Mouse (Mus musculus): ENCODE data around the gene Cdc42bpa. TPM values are rescaled to one million over a fixed set of nuclear protein-coding genes. Genes with fewer than 3 reads are reported as not detected.

Cdc42bpa gene
- polyA plus RNA-seq, 2 experiments: 8.1 to 9.1 TPM

DNA sequence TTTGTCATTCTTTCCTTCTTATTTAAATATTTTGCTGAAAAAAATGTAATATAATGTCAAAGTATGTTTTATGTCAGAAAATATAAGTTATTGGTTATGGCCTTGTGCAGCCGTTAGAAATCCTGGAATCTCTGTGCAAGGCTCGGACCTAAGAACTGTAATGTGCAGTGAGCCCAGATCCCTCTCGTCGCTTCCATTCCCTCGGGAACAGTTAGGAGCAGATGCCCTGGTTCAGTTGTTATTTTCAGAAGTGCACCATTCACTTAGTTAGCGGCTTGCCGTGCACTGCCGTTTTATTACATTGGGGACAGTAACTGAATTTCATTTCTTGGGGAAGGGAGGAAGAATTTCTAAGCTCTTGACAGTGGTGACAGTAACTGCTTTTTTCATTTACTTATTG is 158.0 kb downstream of the Cdc42bpa start:
- Histone ChIP-seq H3K9ac (replicated peaks) (no peak overlapping the region), H3K4me2 (ENCODE audit: low read depth) (no peak overlapping the region), H3K9me3 (ENCODE audit: control insufficient read depth, low read length) (no peaks in the 10 kb centered on the region), H3K27ac (no peak overlapping the region), H3K4me3 (ENCODE audit: insufficient read depth in 1 of 2, low read depth in 2 of 2, low read length in 2 of 2) (no peak overlapping the region), H3K36me3 (replicated peaks; ENCODE audit: control insufficient read depth, insufficient read depth, low read depth) (peaks cover 2% of the 10 kb centered on the region; the same call in 1 of the 2 replicates), H3K4me1 (replicated peaks; ENCODE audit: control insufficient read depth in 2 of 2, insufficient read depth in 2 of 2, low read length in 1 of 2) (no peaks in the 10 kb centered on the region), H3K27me3 (ENCODE audit: control insufficient read depth, insufficient read depth, low read length) (no peaks in the 10 kb centered on the region)
- TF ChIP-seq EP300 (IDR thresholded peaks at IDR 0.05; ENCODE audit: low read depth) (no peak), CTCF (IDR thresholded peaks at IDR 0.05; ENCODE audit: low read depth) (no peak)
- 90% methylated on average over 8 of the region's 8 CpGs for WGBS (ENCODE audit: insufficient replicate concordance)
- ATAC-seq (ENCODE audit: insufficient read depth): no peak
- DNase-seq (ENCODE audit: low read depth in 3 of 3, low spot score in 3 of 3): no peak

- DNase-seq (ENCODE audit: low read depth in 3 of 3, low spot score in 3 of 3): no peak
- no peaks in the 10 kb centered on the region for H3K9me3 ChIP-seq (ENCODE audit: control insufficient read depth, low read length)
- no peak for ATAC-seq (ENCODE audit: insufficient read depth)
Observed at GRCm38 (mm10) chr1:180128077-180128792, 168.0 kb downstream of the Cdc42bpa start.

DNA sequence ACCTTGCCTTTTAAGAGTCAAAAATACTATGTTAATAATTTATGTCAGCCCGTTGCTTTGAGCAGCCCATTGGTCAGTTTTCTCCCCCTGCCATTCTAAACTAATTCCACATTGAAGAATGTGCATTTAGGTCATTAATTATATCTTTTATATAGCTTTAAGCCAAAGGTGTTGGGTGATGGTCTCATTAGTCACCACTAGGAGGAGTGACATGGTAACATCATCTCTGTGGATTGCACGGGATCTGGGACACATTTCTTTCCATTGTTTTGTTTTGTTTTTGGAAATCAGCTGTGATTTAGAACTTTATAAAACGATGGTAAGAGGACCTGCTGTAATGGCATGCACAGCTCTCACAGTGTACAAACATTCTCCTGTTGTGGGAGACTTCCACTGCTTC is 171.1 kb downstream of the Cdc42bpa start:
- H3K4me3 ChIP-seq (ENCODE audit: insufficient read depth in 1 of 2, low read depth in 2 of 2, low read length in 2 of 2): no peak overlapping the region
- no peaks in the 10 kb centered on the region for H3K36me3 ChIP-seq (replicated peaks; ENCODE audit: control insufficient read depth, insufficient read depth, low read depth)
- H3K9me3 ChIP-seq (ENCODE audit: control insufficient read depth, low read length): no peaks in the 10 kb centered on the region
- H3K9ac ChIP-seq (replicated peaks): no peak overlapping the region
- H3K4me2 ChIP-seq (ENCODE audit: low read depth): no peak overlapping the region
- H3K27ac ChIP-seq: no peak overlapping the region
- H3K4me1 ChIP-seq (replicated peaks; ENCODE audit: control insufficient read depth in 2 of 2, insufficient read depth in 2 of 2, low read length in 1 of 2): no peaks in the 10 kb centered on the region
- no peak for ATAC-seq (ENCODE audit: insufficient read depth)
- 52% methylated on average over 3 of the region's 3 CpGs for WGBS (ENCODE audit: insufficient replicate concordance)
- no peaks in the 10 kb centered on the region for H3K27me3 ChIP-seq (ENCODE audit: control insufficient read depth, insufficient read depth, low read length)
- no peak for DNase-seq (ENCODE audit: low read depth in 3 of 3, low spot score in 3 of 3)
- TF ChIP-seq CTCF (IDR thresholded peaks at IDR 0.05; ENCODE audit: low read depth) (peak; percentile 45; the same call in 1 of the 2 replicates), EP300 (IDR thresholded peaks at IDR 0.05; ENCODE audit: low read depth) (no peak)

More at GRCm38 (mm10) chr1:180128077-180128792, 168.0 kb downstream of the Cdc42bpa start:
- H3K4me1 ChIP-seq (replicated peaks; ENCODE audit: control insufficient read depth in 2 of 2, insufficient read depth in 2 of 2, low read length in 1 of 2): no peaks in the 10 kb centered on the region
- no peak overlapping the region for H3K27ac ChIP-seq
- 89% methylated on average over 5 of the region's 5 CpGs for WGBS (ENCODE audit: insufficient replicate concordance)
- H3K36me3 ChIP-seq (replicated peaks; ENCODE audit: control insufficient read depth, insufficient read depth, low read depth): no peaks in the 10 kb centered on the region
- no peak overlapping the region for H3K9ac ChIP-seq (replicated peaks)
- H3K27me3 ChIP-seq (ENCODE audit: control insufficient read depth, insufficient read depth, low read length): no peaks in the 10 kb centered on the region
- no peak for TF ChIP-seq EP300 (IDR thresholded peaks at IDR 0.05; ENCODE audit: low read depth)
- no peak for TF ChIP-seq CTCF (IDR thresholded peaks at IDR 0.05; ENCODE audit: low read depth)
- no peak overlapping the region for H3K4me2 ChIP-seq (ENCODE audit: low read depth)
- H3K4me3 ChIP-seq (ENCODE audit: insufficient read depth in 1 of 2, low read depth in 2 of 2, low read length in 2 of 2): no peak overlapping the region

DNA sequence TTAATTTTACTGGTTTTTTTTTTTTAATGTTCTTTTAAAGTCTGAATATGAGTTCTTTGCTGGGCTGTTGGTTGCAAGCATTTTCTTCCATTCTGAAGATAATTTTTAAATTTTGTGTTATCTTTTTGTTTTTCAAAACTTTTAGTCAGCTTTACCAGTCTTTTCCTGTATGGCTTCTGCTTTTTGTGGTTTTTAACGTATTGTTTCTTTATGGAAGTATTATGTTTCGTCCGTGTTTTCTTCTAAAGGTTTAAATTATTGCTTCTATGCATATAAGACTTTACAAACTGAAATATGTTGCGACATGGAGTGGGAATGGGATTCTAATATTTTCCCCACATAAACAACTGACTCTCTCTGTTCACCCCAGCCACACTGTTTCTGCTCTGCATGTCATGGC is 171.9 kb downstream of the Cdc42bpa start:
- Histone ChIP-seq H3K27ac (no peak overlapping the region), H3K9me3 (ENCODE audit: control insufficient read depth, low read length) (no peaks in the 10 kb centered on the region), H3K36me3 (replicated peaks; ENCODE audit: control insufficient read depth, insufficient read depth, low read depth) (peaks cover 2% of the 10 kb centered on the region; the same call in 1 of the 2 replicates), H3K9ac (replicated peaks) (no peak overlapping the region), H3K4me1 (replicated peaks; ENCODE audit: control insufficient read depth in 2 of 2, insufficient read depth in 2 of 2, low read length in 1 of 2) (no peaks in the 10 kb centered on the region), H3K27me3 (ENCODE audit: control insufficient read depth, insufficient read depth, low read length) (no peaks in the 10 kb centered on the region), H3K4me2 (ENCODE audit: low read depth) (no peak overlapping the region), H3K4me3 (ENCODE audit: insufficient read depth in 1 of 2, low read depth in 2 of 2, low read length in 2 of 2) (no peak overlapping the region)
- no peak for DNase-seq (ENCODE audit: low read depth in 3 of 3, low spot score in 3 of 3)
- TF ChIP-seq EP300 (IDR thresholded peaks at IDR 0.05; ENCODE audit: low read depth) (no peak), CTCF (IDR thresholded peaks at IDR 0.05; ENCODE audit: low read depth) (no peak)
- no peak for ATAC-seq (ENCODE audit: insufficient read depth)
- 61% methylated on average over 4 of the region's 4 CpGs for WGBS (ENCODE audit: insufficient replicate concordance)

GRCm38 (mm10) chr1:180139158-180139557 is 178.9 kb downstream of the Cdc42bpa start:
- no peak overlapping the region for H3K4me2 ChIP-seq (ENCODE audit: low read depth)
- no peaks in the 10 kb centered on the region for H3K4me1 ChIP-seq (replicated peaks; ENCODE audit: control insufficient read depth in 2 of 2, insufficient read depth in 2 of 2, low read length in 1 of 2)
- ATAC-seq (ENCODE audit: insufficient read depth): no peak
- H3K4me3 ChIP-seq (ENCODE audit: insufficient read depth in 1 of 2, low read depth in 2 of 2, low read length in 2 of 2): no peak overlapping the region
- no peak for DNase-seq (ENCODE audit: low read depth in 3 of 3, low spot score in 3 of 3)
- no peak overlapping the region for H3K27ac ChIP-seq
- WGBS (ENCODE audit: insufficient replicate concordance): 84% methylated on average over 4 of the region's 4 CpGs
- no peaks in the 10 kb centered on the region for H3K27me3 ChIP-seq (ENCODE audit: control insufficient read depth, insufficient read depth, low read length)
- H3K9ac ChIP-seq (replicated peaks): no peak overlapping the region
- peaks cover 12% of the 10 kb centered on the region; the same call in 1 of the 2 replicates for H3K36me3 ChIP-seq (replicated peaks; ENCODE audit: control insufficient read depth, insufficient read depth, low read depth)
- TF ChIP-seq CTCF (IDR thresholded peaks at IDR 0.05; ENCODE audit: low read depth) (no peak), EP300 (IDR thresholded peaks at IDR 0.05; ENCODE audit: low read depth) (no peak)
- no peaks in the 10 kb centered on the region for H3K9me3 ChIP-seq (ENCODE audit: control insufficient read depth, low read length)
